Mouse (Mus musculus): ENCODE data around the gene Ahnak. TPM values are rescaled to one million over a fixed set of nuclear protein-coding genes. Genes with fewer than 3 reads are reported as not detected.
A peak's percentile ranks its signal among the peaks of the same experiment; 100 is the strongest.

Ahnak gene
- polyA plus RNA-seq, 1 experiment, result 163 TPM

DNA sequence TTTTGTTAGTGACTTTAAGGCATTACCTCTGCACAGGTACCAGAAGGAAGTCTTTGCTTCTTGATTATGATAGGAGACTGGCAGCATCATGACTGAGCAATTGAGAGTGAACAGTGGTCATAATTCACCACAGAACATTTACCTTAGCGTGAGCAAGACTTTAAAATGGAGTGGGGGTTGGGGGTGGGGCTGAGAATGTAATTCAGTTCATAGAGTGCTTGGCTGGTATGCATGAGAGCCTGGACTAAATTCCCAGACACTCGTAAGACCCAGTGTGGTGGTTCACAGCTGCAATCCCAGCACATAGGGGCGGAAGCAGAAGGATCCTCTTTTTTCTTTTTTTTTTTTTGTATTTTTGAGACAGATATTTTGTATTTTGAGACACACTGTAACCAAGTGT lies 30.2 kb downstream of the Ahnak start:
- Histone ChIP-seq H3K36me3 (ENCODE audit: control insufficient read depth, insufficient read depth, low read length, poor library complexity, severe bottlenecking) (peaks cover 5% of the 10 kb centered on the region; the same call in 1 of the 2 replicates), H3K27me3 (ENCODE audit: control insufficient read depth, insufficient read depth, low read length, poor library complexity, severe bottlenecking) (no peaks in the 10 kb centered on the region), H3K9me3 (replicated peaks; ENCODE audit: control insufficient read depth, insufficient read depth, low read length, poor library complexity, severe bottlenecking) (no peaks in the 10 kb centered on the region), H3K27ac (ENCODE audit: insufficient read depth, low read length) (no peak overlapping the region), H3K9ac (ENCODE audit: low read depth, poor library complexity, severe bottlenecking) (no peak overlapping the region), H3K4me1 (ENCODE audit: control insufficient read depth, insufficient read depth, low read length) (peaks cover 1% of the 10 kb centered on the region), H3K4me3 (ENCODE audit: low read depth, low read length) (no peak overlapping the region)
- no peak for TF ChIP-seq CTCF (IDR thresholded peaks at IDR 0.05; ENCODE audit: low read depth, low read length)
- TF ChIP-seq POLR2A (IDR thresholded peaks at IDR 0.05; ENCODE audit: insufficient read depth, low read length), result no peak
- no peak for TF ChIP-seq EP300 (IDR thresholded peaks at IDR 0.05; ENCODE audit: insufficient read depth, low read depth, low read length)

DNA sequence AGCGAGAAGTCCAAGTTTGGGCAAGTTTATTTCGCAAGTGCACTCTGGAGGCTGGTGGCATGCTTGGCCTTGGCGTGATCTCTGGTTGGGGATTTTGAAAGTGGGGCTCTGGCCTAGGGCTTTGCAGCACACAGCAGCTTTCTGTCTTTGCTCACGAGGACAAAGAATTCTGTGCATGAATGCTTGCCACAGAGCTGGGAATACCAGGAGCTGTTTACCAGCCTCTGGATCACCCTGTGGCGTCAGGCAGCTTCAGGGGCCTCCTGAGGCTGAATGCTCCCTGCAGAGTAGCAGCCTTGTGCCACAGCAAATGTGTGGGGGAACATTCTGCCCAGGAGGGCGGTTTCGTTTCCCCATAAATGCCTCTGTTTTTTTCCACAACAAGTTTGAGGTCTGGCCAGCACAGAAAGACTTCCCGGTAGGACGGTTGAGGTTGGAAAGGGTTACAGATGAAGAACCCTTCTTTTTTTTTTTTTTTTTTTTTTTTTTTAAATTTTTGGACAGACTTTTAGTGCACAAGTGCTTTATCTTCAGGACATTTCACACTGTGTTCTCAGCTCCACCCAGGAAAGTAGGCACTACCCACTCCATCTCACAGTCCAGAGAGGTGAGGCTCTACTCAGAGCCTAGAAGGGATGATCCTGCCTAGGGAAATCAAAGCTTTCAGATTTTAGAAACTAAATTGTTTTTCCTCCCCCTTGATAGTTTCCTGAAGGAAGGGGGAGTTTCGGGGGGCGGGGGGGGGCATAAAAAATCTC lies 34.1 kb downstream of the Ahnak start:
- 0 out of 2 replicates have a peak, but pooled peaks cover 2% of the 10 kb centered on the region for H3K36me3 ChIP-seq (ENCODE audit: control insufficient read depth, insufficient read depth, low read length, poor library complexity, severe bottlenecking)
- TF ChIP-seq CTCF (IDR thresholded peaks at IDR 0.05; ENCODE audit: low read depth, low read length) (no peak), POLR2A (IDR thresholded peaks at IDR 0.05; ENCODE audit: insufficient read depth, low read length) (no peak), EP300 (IDR thresholded peaks at IDR 0.05; ENCODE audit: insufficient read depth, low read depth, low read length) (no peak)
- H3K4me1 ChIP-seq (ENCODE audit: control insufficient read depth, insufficient read depth, low read length), result peaks cover 5% of the 10 kb centered on the region
- no peak overlapping the region for H3K9ac ChIP-seq (ENCODE audit: low read depth, poor library complexity, severe bottlenecking)
- no peaks in the 10 kb centered on the region for H3K27me3 ChIP-seq (ENCODE audit: control insufficient read depth, insufficient read depth, low read length, poor library complexity, severe bottlenecking)
- H3K4me3 ChIP-seq (ENCODE audit: low read depth, low read length), result no peak overlapping the region
- no peak overlapping the region for H3K27ac ChIP-seq (ENCODE audit: insufficient read depth, low read length)
- no peaks in the 10 kb centered on the region for H3K9me3 ChIP-seq (replicated peaks; ENCODE audit: control insufficient read depth, insufficient read depth, low read length, poor library complexity, severe bottlenecking)

DNA sequence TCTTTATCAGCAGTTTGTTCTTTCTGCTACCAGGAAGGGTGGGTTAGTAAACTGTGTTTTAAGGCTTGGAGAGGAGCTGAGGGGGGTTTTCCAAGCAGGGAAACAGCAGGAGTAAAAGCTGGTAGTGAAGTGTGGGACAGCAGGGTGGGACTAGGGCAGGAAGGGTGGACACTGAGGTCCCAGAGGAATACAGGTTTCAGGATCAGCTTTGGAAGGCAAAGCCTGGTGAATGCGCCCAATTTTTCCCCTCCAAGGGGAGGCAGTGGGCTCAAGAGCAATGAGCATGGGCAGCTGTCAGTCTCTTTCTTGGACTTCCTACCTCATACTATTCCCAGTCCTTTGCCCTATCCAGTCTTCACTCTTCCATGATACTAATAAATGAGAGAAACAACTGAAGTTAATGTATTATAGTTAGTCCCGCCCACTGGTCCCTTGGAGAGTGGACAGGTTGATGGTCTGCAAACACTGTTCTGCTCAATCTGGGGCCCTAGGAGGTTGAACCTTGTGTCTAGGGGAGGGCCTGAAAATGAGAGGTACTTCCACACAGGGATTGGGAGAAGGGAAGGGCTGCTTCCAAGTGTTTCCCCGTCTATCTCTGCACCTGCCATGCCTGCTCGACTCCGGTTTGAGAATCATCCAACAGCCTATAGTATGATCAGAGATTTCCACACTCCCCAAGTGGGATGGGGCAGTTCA lies 36.6 kb downstream of the Ahnak start:
- Histone ChIP-seq H3K27me3 (ENCODE audit: control insufficient read depth, insufficient read depth, low read length, poor library complexity, severe bottlenecking) (no peaks in the 10 kb centered on the region), H3K9ac (ENCODE audit: low read depth, poor library complexity, severe bottlenecking) (no peak overlapping the region)
- TF ChIP-seq POLR2A (IDR thresholded peaks at IDR 0.05; ENCODE audit: insufficient read depth, low read length) (no peak), CTCF (IDR thresholded peaks at IDR 0.05; ENCODE audit: low read depth, low read length) (no peak), EP300 (IDR thresholded peaks at IDR 0.05; ENCODE audit: insufficient read depth, low read depth, low read length) (no peak)

DNA sequence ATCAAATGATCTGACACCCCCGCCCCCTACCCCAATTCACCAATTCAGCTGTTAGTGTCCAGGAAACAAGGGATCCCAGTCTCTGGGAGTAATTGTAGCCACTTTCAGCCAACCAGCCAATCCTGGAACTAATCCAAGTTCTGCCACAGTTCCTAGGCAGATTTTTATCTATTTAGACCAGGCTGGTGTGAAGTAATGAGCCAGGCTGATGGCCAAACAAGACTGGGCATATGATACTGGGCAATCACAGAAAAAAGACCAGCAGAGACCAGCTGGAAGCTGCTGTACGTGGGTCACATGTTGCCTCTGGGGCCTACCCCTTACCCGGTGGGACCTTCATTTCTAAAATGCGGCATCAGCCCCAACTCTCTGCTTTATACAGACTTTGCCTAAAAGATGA lies 37.5 kb downstream of the Ahnak start:
- Histone ChIP-seq H3K27me3 (ENCODE audit: control insufficient read depth, insufficient read depth, low read length, poor library complexity, severe bottlenecking) (no peaks in the 10 kb centered on the region), H3K27ac (ENCODE audit: insufficient read depth, low read length) (no peak overlapping the region), H3K36me3 (ENCODE audit: control insufficient read depth, insufficient read depth, low read length, poor library complexity, severe bottlenecking) (no peaks in the 10 kb centered on the region), H3K4me1 (ENCODE audit: control insufficient read depth, insufficient read depth, low read length) (peaks cover 5% of the 10 kb centered on the region), H3K4me3 (ENCODE audit: low read depth, low read length) (no peak overlapping the region), H3K9ac (ENCODE audit: low read depth, poor library complexity, severe bottlenecking) (no peak overlapping the region), H3K9me3 (replicated peaks; ENCODE audit: control insufficient read depth, insufficient read depth, low read length, poor library complexity, severe bottlenecking) (no peaks in the 10 kb centered on the region)
- TF ChIP-seq POLR2A (IDR thresholded peaks at IDR 0.05; ENCODE audit: insufficient read depth, low read length) (no peak), CTCF (IDR thresholded peaks at IDR 0.05; ENCODE audit: low read depth, low read length) (no peak), EP300 (IDR thresholded peaks at IDR 0.05; ENCODE audit: insufficient read depth, low read depth, low read length) (no peak)

More for the DNA sequence above, 36.6 kb downstream of the Ahnak start:
- Histone ChIP-seq H3K4me1 (ENCODE audit: control insufficient read depth, insufficient read depth, low read length) (peaks cover 5% of the 10 kb centered on the region), H3K9me3 (replicated peaks; ENCODE audit: control insufficient read depth, insufficient read depth, low read length, poor library complexity, severe bottlenecking) (no peaks in the 10 kb centered on the region), H3K36me3 (ENCODE audit: control insufficient read depth, insufficient read depth, low read length, poor library complexity, severe bottlenecking) (no peaks in the 10 kb centered on the region), H3K27ac (ENCODE audit: insufficient read depth, low read length) (no peak overlapping the region), H3K4me3 (ENCODE audit: low read depth, low read length) (no peak overlapping the region)

DNA sequence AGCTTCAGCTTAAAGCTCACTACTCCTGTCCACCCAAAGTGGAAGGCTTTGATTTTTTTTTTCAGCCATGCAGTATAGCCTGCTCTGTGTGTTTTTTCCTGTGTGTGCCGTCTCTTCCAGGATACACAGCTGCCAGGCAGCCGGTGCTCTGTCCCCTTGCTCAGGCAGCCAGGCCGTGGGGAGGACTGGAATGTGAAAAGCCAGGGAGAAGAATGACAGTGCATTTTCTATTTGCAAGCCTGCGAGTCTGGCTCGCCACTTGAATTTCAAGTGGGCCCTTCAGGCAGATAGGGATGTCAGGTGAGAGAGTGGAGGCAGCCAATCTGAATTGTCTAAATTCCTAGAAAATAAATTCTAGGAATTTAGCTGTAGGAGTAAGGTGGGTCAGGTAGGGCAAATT lies 38.7 kb downstream of the Ahnak start:
- Histone ChIP-seq H3K9ac (ENCODE audit: low read depth, poor library complexity, severe bottlenecking) (peak overlapping the region; percentile 42; the same call in 1 of the 2 replicates), H3K9me3 (replicated peaks; ENCODE audit: control insufficient read depth, insufficient read depth, low read length, poor library complexity, severe bottlenecking) (no peaks in the 10 kb centered on the region), H3K27me3 (ENCODE audit: control insufficient read depth, insufficient read depth, low read length, poor library complexity, severe bottlenecking) (no peaks in the 10 kb centered on the region), H3K4me1 (ENCODE audit: control insufficient read depth, insufficient read depth, low read length) (peaks cover 5% of the 10 kb centered on the region), H3K4me3 (ENCODE audit: low read depth, low read length) (no peak overlapping the region), H3K36me3 (ENCODE audit: control insufficient read depth, insufficient read depth, low read length, poor library complexity, severe bottlenecking) (no peaks in the 10 kb centered on the region), H3K27ac (ENCODE audit: insufficient read depth, low read length) (peak overlapping the region; percentile 70; the same call in 1 of the 2 replicates)
- no peak for TF ChIP-seq CTCF (IDR thresholded peaks at IDR 0.05; ENCODE audit: low read depth, low read length)
- 0 out of 2 replicates have a peak, but pooled peaks have one; percentile 18 for TF ChIP-seq EP300 (IDR thresholded peaks at IDR 0.05; ENCODE audit: insufficient read depth, low read depth, low read length)

DNA sequence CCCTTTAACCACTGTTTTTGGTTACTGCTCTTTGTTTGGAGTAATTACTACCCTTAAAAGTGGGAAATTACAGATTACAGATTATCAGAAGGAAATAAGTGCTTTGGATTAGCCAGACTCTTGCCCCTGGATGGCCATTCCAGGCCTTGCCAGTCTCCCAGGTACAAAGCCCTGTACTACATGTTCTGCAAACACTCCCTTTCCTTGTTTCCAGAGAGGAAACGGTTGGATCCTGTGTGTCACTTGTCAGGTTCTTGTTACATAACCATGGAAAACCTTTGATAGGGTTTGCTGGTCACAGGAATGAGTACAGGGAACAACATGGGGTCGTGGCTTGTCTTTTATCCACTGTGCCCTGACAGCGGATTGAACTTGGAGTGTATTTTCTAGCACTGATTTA lies 39.3 kb downstream of the Ahnak start:
- Histone ChIP-seq H3K4me1 (ENCODE audit: control insufficient read depth, insufficient read depth, low read length) (peaks cover 4% of the 10 kb centered on the region), H3K27me3 (ENCODE audit: control insufficient read depth, insufficient read depth, low read length, poor library complexity, severe bottlenecking) (no peaks in the 10 kb centered on the region), H3K4me3 (ENCODE audit: low read depth, low read length) (no peak overlapping the region), H3K27ac (ENCODE audit: insufficient read depth, low read length) (no peak overlapping the region; the same call in 1 of the 2 replicates), H3K9ac (ENCODE audit: low read depth, poor library complexity, severe bottlenecking) (no peak overlapping the region), H3K36me3 (ENCODE audit: control insufficient read depth, insufficient read depth, low read length, poor library complexity, severe bottlenecking) (no peaks in the 10 kb centered on the region), H3K9me3 (replicated peaks; ENCODE audit: control insufficient read depth, insufficient read depth, low read length, poor library complexity, severe bottlenecking) (no peaks in the 10 kb centered on the region)
- TF ChIP-seq POLR2A (IDR thresholded peaks at IDR 0.05; ENCODE audit: insufficient read depth, low read length) (no peak), CTCF (IDR thresholded peaks at IDR 0.05; ENCODE audit: low read depth, low read length) (no peak), EP300 (IDR thresholded peaks at IDR 0.05; ENCODE audit: insufficient read depth, low read depth, low read length) (no peak)

Measured in ES-Bruce4 (cell line).